Mouse (Mus musculus) olfactory bulb, adult 2 months (tissue): Measurements from ENCODE around the gene Adra2b. TPM values are rescaled to one million over a fixed set of nuclear protein-coding genes. Genes with fewer than 3 reads are reported as not detected.

Experiments used
- H3K27ac ChIP-seq: fragments of 200-500 bp; 2 replicates; pipeline ENCODE4 v1.5.1; 2012; ENCODE audit warnings: low read depth, low read length; ENCODE audit not compliant: insufficient read depth
- H3K4me1 ChIP-seq: fragments of 200-500 bp; 2 replicates; pipeline ENCODE4 v1.6.1; 2012; ENCODE audit warnings: low read length; ENCODE audit not compliant: control insufficient read depth, insufficient read depth
- H3K4me3 ChIP-seq: fragments of 200-500 bp; 2 replicates; pipeline ENCODE4 v1.5.1; 2012; ENCODE audit warnings: mild to moderate bottlenecking, low read depth, low read length, moderate library complexity; ENCODE audit not compliant: insufficient read depth
- CTCF ChIP-seq: fragments of 200-500 bp; IDR thresholded peaks from 2 replicates; pipeline ENCODE4 v1.5.1; 2012; ENCODE audit warnings: low read depth, mild to moderate bottlenecking, low read length, moderate library complexity; ENCODE audit not compliant: insufficient read depth
- POLR2A ChIP-seq: fragments of 200-500 bp; IDR thresholded peaks from 2 replicates; pipeline ENCODE4 v1.6.1; 2012; ENCODE audit warnings: mild to moderate bottlenecking, low read depth, low read length, moderate library complexity; ENCODE audit not compliant: insufficient read depth
- WGBS: fragments of 180-500 bp; shearing (Covaris S2); methylation state at CpG from one replicate; pipeline ENCODE4 v1.1.7; 2018; 5-methylcytosine and 5-hydroxymethylcytosine counted together
- polyA plus RNA-seq: library from polyadenylated mRNA; stranded (reverse); fragments of >200 nt; gene quantifications from 2 replicates; pipeline ENCODE4 v1.2.4, GENCODE M21; 2012; ENCODE audit warnings: low replicate concordance; ENCODE audit not compliant: missing spikeins, insufficient read depth, insufficient read length

The Adra2b gene
- polyA plus RNA-seq, 1 experiment, result not detected

DNA sequence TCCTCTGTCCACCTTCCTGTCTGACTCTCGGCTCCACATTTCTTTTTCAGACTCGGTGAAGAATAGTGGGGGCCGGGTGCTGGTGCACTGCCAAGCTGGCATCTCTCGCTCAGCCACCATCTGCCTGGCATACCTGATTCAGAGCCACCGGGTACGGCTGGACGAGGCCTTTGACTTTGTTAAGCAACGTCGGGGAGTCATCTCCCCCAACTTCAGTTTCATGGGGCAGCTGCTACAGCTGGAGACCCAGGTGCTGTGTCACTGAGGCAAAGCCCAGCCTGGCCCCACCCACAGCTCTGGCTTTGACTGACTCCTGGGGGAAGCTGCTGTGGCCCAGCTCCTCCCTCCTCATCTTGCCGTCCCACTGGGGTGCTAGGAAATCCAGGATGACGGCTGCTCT lies 25.5 kb upstream of the Adra2b start:
- H3K27ac ChIP-seq, result no peak overlapping the region
- no peak overlapping the region for H3K4me3 ChIP-seq
- WGBS, result 79% methylated on average over 11 of the region's 11 CpGs
- no peak for TF ChIP-seq CTCF
- no peak for TF ChIP-seq POLR2A
- peaks cover 8% of the 10 kb centered on the region for H3K4me1 ChIP-seq

DNA sequence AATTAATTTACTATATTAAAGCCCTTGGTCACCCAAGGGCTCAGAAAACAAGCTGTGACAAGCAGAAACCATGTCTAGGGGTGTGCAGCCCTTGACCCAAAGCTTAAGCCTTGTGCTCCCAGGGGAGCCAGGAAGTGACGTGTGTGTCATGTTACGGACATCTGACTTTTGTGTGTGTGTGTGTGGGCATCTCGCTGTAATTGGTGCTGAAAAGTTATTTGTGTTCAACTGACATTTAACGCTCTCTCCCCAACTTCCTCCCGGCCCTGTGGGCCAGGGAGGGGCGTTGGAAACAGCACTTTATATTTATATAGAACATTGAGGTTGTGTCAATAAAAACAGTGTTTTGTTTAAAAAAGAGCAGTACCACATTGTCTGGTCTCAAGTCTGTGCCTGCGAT lies 25.0 kb upstream of the Adra2b start:
- TF ChIP-seq POLR2A, result no peak
- no peak for TF ChIP-seq CTCF
- 83% methylated on average over 7 of the region's 7 CpGs for WGBS
- Histone ChIP-seq H3K27ac (no peak overlapping the region), H3K4me1 (peaks cover 8% of the 10 kb centered on the region), H3K4me3 (no peak overlapping the region)

DNA sequence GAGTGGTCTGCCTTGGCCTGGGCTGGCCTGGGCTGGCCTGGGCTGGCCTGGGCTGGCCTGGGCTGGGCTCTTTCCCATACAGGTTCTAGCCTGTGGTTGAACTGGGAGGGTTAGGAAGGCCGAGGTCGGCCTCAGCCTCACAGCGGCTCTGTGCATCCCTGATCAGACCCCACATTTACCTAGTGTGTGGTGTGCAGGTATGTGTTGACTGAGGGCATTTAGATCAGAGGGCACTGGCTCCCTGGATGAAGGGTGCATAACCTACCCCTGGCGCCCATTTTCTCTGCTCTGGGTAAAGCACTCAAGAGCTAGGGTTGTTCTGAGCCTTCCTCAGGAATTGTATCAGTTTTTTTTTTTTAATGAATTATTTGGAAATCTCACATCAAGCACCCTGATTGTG lies 24.6 kb upstream of the Adra2b start, which contains the start of gene Astl:
Gene Astl, plus strand, starts transcription at position 224 of the 400 bp plus-strand sequence.
- WGBS, result 96% methylated on average over 4 of the region's 4 CpGs
- Histone ChIP-seq H3K4me3 (no peak within 1 kb of the TSS), H3K27ac (no peak within 1 kb of the TSS), H3K4me1 (peaks cover 8% of the 10 kb centered on the region)
- TF ChIP-seq CTCF, result no peak
- TF ChIP-seq POLR2A, result no peak

DNA sequence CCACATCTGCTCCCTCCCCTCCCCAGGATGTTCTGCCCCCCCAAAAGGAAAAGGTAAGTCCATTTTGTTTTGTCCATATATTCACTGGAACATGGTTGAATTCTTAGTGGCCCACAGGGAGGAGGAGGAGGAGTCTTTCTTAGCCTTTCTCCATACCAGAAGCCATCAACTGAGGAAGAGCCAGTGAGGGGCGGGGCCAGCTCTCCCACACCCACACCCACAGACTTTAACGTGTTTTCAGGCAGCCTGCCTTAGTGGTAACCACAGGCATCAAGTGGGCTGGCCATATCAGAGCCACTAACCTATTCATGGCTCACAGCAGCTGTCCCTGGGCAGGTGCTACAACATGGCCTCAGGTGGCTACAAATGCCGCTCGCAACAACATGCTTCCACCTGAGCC lies 24.2 kb upstream of the Adra2b start:
- H3K27ac ChIP-seq, result no peak overlapping the region
- peaks cover 8% of the 10 kb centered on the region for H3K4me1 ChIP-seq
- 72% methylated on average over 4 of the region's 4 CpGs for WGBS
- no peak overlapping the region for H3K4me3 ChIP-seq
- TF ChIP-seq POLR2A (no peak), CTCF (no peak)

DNA sequence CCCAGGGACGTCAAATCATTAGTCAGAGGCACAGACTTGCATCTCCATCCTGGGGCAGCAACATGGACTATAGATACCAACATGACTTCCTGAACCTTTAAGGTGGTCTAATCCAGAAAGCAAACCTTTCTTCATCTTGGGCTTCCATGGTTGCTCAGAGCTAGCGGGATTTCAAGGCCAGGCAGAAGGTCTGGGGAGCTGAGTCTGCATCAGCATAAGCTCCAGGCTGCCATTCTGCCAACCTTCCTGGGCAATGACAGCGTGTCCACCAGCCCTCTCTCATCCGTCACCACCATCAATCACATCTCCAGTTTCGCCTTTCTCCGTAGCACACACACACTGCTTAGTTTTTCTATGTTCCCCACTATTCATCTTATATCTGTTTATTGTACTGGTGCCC lies 23.7 kb upstream of the Adra2b start:
- H3K27ac ChIP-seq, result no peak overlapping the region
- TF ChIP-seq CTCF (no peak), POLR2A (no peak)
- 87% methylated on average over 6 of the region's 6 CpGs for WGBS
- peaks cover 8% of the 10 kb centered on the region for H3K4me1 ChIP-seq
- H3K4me3 ChIP-seq, result no peak overlapping the region

DNA sequence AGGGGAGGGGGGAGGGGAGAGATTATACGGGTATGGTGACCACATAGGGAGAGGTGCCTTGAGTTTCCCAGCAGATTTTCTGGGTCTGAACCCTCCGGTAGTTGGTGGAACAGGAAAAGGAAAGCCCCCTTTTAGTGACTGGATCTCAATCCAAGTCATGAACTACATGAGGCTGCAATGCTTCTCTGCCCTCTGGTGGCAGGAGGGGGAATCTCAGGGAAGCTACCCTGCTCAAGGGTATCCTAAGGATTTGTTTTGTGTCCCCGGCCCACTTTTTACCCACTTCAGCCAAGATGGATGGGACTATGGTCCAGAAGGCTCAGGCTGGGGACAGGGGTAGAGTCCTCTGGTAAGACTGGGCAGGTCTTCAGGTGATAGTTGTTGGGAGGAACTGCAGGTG lies 21.8 kb upstream of the Adra2b start:
- Histone ChIP-seq H3K4me3 (no peak overlapping the region), H3K4me1 (peaks cover 5% of the 10 kb centered on the region), H3K27ac (no peak overlapping the region)
- TF ChIP-seq CTCF (peak; percentile 13; the same call in 1 of the 2 replicates), POLR2A (no peak)
- 12% methylated on average over 3 of the region's 3 CpGs for WGBS

DNA sequence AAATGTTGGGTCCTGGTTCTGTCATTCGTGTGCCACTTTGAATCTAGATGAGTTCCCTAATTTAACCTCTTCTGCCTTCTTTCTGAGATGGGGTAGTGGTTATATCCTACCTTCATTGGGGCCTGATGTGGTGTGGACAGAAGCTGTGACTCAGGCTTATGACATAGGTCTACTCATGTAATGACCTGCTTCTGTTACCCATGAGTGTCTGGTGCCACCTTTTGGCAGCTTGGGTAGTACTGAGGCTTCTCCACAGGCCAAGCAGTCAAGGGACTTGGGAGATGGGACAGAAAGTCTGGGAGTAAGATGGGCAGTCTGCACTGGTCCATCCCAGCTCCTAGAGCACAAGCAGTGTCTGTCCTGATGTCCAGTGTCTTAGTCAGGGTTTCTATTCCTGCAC lies 16.7 kb upstream of the Adra2b start:
- Histone ChIP-seq H3K4me3 (no peak overlapping the region), H3K4me1 (no peaks in the 10 kb centered on the region), H3K27ac (no peak overlapping the region)
- TF ChIP-seq POLR2A (no peak), CTCF (no peak)
- 73% methylated on average over 1 of the region's 1 CpGs for WGBS

DNA sequence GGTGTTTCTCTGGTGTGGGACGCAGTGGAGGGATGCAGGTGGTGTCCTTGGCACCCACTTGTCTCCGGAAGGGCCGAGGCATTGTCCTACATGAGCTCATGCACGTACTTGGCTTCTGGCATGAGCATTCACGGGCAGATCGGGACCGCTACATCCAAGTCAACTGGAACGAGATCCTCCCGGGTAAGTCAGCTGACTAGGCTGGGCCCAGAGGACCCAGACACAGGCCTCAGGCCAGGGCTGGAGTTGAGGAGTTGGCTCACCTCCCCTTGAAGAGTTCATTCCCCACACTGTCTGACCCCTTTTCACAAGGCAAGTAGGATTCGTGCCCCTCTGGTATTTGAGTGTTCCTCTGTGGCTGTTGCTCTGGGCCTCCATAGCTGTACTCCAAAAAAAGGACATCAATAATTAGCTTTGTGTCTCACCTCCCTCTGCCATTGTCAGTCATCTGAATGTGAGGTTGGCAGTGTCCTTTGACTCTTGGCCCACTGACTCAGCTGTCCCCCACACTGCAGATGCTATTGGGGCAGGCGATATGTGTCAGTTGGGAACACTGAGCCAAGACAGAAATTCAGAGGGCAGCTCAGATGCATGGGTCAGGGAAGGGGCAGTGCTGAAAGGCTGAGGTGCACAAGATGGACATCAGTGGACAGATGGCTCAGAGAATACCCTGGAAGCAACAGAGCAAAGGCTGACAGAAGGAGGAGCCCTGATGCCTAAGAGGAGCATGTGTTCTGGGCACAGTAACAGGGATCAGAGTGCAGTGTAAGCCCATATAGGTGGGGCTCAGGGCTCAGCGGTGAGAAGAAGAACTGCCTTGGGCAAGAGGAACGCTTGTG lies 15.6 kb upstream of the Adra2b start:
- H3K27ac ChIP-seq, result no peak overlapping the region
- TF ChIP-seq CTCF (no peak), POLR2A (no peak)
- H3K4me1 ChIP-seq, result no peaks in the 10 kb centered on the region
- 76% methylated on average over 13 of the region's 13 CpGs for WGBS
- H3K4me3 ChIP-seq, result no peak overlapping the region

DNA sequence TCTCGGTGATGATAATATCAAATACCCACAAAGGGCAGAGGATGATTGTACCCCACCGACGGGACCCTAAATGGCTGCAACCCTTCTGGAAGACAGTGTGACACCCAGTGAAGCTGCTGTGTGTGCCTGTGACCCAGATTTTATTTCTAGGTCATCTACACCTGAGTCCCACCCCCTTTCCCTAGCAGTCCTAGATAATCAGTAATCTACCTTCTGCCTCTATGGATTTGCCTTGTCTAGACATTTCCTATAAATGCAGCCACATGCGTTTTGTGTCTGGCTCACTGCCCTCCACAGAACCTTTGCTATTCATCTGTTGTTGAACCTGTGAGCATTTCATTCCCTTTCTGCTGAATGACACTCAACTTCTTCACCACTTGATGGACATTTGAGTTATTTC lies 9.1 kb upstream of the Adra2b start:
- H3K4me1 ChIP-seq, result no peaks in the 10 kb centered on the region
- 84% methylated on average over 4 of the region's 4 CpGs for WGBS
- no peak overlapping the region for H3K4me3 ChIP-seq
- no peak for TF ChIP-seq CTCF
- TF ChIP-seq POLR2A, result no peak
- no peak overlapping the region for H3K27ac ChIP-seq
